Mouse (Mus musculus) brown adipose tissue, adult 24 weeks (tissue): ENCODE measurements around the gene Crim1. TPM values are rescaled to one million over a fixed set of nuclear protein-coding genes. Genes with fewer than 3 reads are reported as not detected.
"Not testable (repeated sequence)": the region's sequence is repeated elsewhere in the genome, so short reads cannot be mapped to it uniquely, and the experiment has no call there.

ENCODE experiments used
- H3K27ac ChIP-seq: fragments of 200-500 bp; replicated peaks from 2 replicates; pipeline ENCODE4 v1.5.1; 2012; ENCODE audit warnings: low read depth, mild to moderate bottlenecking, low read length
- H3K4me1 ChIP-seq: fragments of 200-500 bp; 2 replicates; pipeline ENCODE4 v1.6.1; 2012; ENCODE audit warnings: low read length, mixed read lengths; ENCODE audit not compliant: control insufficient read depth, insufficient read depth, insufficient read length
- H3K4me3 ChIP-seq: fragments of 200-500 bp; 2 replicates; pipeline ENCODE4 v1.5.1; 2012; ENCODE audit warnings: low read depth, mild to moderate bottlenecking, low read length, moderate library complexity; ENCODE audit not compliant: insufficient read depth
- polyA plus RNA-seq: library from polyadenylated mRNA; stranded (reverse); fragments of >200 nt; gene quantifications from 2 replicates; pipeline ENCODE4 v1.2.4, GENCODE M21; 2012; ENCODE audit not compliant: missing spikeins, insufficient read depth, insufficient read length

Gene Crim1
- polyA plus RNA-seq, 1 experiment = 6.8 TPM

DNA sequence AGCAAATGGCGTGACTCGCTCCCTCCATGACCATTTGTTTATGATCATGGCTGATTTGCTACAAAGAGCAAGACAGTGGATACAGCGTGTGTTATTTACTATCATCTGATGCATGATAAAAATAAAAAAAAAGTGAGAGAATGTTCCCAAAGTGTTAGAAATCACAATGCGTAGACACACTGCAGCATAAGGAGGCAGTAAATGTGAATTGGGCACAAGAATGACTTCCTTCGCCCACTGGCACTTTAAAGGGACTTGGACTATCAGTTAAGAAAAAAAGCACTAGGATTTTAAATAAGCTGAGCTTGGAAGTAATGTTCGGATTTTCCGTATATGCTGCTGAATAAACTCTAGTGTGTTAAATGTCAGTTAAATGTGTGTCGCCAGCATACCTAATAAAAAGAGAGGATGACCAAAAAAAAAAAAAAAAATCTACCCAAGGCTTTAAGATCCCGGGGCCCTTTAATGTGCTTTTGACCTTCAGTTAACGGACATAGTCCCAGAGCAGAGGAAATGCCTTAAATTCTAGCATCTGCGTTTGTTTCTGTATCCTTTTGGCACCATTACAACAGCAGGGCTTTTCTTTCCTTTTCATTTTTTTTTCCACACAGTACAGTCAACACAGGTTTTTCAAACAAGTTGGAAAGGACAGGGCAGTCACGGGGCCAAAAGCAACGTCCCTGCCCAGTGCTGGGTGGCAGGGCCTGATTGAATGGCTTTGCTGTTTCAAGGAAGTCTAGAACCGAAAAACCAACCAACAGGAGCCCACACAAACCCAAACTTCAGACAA, 50.3 kb downstream of the Crim1 start:
- Histone ChIP-seq H3K4me3 (no peak overlapping the region), H3K4me1 (peaks cover 39% of the 10 kb centered on the region), H3K27ac (peak overlapping the region; percentile 90)

DNA sequence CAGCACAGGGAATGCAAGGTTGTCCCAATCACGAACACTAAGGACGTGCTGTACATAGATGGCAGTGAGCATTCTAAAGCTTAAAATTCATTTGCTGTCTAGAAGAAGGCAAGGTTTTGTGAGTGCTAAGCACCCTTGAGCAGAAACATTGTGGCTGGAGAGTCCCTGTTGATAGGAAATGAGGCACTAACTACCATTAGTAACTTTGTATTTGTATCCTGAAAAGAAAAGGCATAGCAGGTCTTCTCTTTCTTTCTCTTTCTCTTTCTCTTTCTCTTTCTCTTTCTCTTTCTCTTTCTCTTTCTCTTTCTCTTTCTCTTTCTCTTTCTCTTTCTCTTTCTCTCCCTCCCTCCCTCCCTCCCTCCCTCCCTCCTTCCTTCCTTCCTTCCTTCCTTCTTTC, 53.5 kb downstream of the Crim1 start:
- not testable (repeated sequence) for H3K4me3 ChIP-seq, H3K27ac ChIP-seq
- H3K4me1 ChIP-seq = peaks cover 25% of the 10 kb centered on the region

DNA sequence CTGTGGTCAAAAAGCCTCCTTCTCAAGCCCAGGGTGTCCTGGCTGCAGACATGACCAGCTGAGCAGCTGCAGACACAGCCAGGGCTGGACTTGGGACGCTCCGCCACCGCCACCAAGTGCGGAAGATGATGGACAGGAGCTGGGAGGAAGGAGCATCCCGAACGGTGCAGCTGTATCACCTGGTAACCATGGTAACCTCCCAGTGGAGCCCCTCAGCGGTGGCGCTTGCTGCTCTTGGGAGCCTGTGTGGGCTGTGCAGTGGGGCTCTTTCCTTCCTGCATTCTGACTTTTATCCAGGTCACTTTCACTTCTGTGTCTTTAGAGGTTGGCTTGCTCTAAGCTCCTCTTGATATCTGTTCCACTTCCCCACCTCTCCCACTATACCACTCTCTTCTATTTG, 54.2 kb downstream of the Crim1 start:
- Histone ChIP-seq H3K4me3 (no peak overlapping the region), H3K27ac (no peak overlapping the region), H3K4me1 (peaks cover 22% of the 10 kb centered on the region)

DNA sequence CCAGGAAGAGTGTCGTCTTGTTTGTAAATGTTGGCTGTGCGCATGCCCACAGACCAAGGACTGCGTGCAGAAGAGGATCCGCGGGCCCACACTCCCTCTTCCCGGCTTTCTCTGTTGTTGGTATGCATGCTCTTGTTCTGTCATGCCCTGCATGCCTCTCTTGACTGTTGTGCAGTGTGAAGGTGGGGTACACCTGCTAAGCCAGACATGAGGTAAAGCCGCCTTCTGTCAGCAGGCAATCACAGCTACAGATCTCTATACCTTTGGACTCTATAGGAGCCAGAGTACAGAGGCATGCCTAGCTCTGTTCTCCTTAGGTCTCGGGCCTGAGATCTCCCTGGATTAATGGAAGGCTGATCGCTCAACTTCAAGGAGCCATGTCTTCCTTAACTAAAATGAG, 55.7 kb downstream of the Crim1 start:
- Histone ChIP-seq H3K27ac (no peak overlapping the region), H3K4me3 (no peak overlapping the region), H3K4me1 (peaks cover 14% of the 10 kb centered on the region)

DNA sequence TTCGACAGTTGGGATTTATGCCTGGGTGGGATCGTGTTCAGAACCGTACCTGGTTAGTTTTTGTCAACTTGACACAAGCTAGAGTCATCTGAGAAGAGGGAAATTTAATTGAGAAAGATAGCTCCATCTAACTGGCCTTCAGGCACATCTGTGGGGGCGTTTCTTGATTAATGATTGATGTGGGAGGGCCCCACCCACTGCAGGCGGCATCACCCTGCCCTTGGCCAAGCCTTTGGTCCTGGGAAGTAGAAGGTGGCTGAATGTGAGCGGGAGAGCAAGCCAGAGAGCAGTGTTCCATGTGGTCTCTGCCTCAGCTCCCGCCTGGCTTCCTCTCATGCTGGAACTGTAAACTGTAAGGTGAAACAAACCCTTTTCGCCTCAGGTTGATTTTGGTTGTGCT, 56.5 kb downstream of the Crim1 start:
- no peak overlapping the region for H3K4me3 ChIP-seq
- peaks cover 13% of the 10 kb centered on the region for H3K4me1 ChIP-seq
- no peak overlapping the region for H3K27ac ChIP-seq

DNA sequence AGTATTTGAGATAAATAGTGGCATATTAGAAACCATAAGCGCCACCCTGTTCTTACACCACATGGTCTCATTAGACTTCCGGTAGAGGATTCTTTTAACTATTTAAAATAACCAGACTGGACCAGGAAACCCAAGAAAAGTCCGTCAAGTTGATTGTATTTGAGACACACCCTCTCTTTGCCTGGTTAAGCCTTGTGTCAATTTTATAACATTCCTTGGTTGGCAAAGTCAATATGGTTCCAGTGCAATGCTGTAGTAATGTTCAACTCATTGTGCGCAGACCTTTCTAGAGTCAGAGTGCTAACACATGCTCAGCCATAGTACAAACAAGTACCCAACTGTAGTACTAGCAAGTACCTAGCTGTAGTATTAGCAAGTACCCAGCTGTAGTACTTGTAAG, 61.6 kb downstream of the Crim1 start:
- H3K27ac ChIP-seq = no peak overlapping the region
- no peak overlapping the region for H3K4me3 ChIP-seq
- peaks cover 16% of the 10 kb centered on the region; the same call in 1 of the 2 replicates for H3K4me1 ChIP-seq

DNA sequence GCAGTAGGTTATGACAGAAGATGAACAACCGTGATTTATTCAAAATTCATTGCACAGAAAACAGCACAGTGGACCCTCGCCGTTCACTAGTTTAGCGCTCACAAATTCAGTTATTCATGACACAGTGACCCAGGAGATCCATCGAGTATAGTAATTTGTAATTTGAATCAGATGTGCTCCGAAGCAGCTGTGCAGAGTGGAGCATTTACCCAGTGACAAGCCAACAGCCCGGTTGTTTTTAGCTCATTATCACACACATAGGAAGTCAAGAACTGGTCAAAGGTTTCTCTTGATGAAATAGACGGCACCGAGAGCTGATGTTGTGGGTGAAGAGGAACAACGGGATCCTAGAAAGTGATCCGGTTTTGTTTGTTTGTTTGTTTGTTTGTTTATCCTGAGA, 64.1 kb downstream of the Crim1 start:
- Histone ChIP-seq H3K27ac (no peak overlapping the region; the same call in 1 of the 2 replicates), H3K4me1 (peaks cover 20% of the 10 kb centered on the region), H3K4me3 (no peak overlapping the region)

DNA sequence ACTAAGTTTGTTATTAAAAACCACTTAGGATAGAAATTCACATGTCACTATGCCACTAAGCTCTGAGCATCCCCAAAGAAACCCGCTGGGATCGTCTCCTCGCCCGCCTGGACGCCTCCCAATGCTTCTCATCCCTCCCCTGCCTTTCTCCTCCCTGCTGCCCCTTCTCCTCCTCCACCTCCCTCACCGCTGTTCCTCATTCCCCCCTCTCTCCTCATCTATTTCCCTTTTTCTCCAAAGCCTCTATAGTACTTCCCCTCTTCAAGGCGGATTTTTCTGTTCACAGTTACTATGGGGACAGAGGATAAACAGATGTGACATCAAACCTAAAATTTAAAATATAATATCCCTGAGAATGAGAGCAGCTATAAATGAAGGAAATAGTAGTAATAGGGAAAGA, 65.1 kb downstream of the Crim1 start:
- Histone ChIP-seq H3K27ac (no peak overlapping the region), H3K4me3 (no peak overlapping the region), H3K4me1 (peaks cover 20% of the 10 kb centered on the region)

DNA sequence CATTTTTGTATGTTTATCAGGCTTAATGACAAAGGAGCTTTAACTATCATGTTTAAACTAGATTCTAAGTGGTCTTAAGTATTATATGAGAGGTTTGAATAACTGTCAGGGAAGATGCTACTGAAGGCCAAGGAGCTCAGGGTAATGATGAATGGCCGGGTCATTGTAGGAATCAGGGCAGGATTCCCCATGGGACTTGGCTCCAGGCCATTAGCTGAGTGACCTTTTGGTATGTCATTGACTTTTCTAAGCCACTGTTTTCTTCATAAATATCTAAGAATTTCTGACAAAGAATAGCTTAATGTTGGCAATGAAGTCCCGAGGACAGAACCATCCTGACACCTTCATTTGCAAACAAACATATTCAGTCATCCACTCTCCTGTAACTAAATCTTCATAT, 66.2 kb downstream of the Crim1 start:
- Histone ChIP-seq H3K4me3 (no peak overlapping the region), H3K4me1 (peaks cover 20% of the 10 kb centered on the region), H3K27ac (no peak overlapping the region)

DNA sequence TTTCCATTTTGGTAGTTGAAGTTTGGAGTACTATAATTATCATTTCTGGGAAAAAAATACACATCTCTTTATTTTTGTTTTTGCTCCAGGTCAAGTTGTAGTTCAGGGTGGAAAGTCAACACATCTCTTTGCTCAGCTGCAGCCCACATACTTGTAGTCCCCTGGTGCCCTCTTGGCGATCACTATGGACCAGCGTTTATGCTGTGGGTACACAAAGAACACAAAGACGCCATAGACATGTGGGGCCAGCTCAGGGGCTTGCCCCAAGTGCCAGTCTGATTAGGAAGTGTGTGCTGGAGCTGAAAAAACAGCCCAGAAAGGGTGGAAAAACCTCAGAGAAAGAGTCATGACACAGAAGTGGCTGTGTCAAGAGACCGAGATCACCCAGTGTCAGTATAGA, 68.5 kb downstream of the Crim1 start:
- peaks cover 32% of the 10 kb centered on the region for H3K4me1 ChIP-seq
- H3K4me3 ChIP-seq = no peak overlapping the region
- H3K27ac ChIP-seq = 0 out of 2 replicates have a peak overlapping the region, but pooled peaks have one; percentile 5

DNA sequence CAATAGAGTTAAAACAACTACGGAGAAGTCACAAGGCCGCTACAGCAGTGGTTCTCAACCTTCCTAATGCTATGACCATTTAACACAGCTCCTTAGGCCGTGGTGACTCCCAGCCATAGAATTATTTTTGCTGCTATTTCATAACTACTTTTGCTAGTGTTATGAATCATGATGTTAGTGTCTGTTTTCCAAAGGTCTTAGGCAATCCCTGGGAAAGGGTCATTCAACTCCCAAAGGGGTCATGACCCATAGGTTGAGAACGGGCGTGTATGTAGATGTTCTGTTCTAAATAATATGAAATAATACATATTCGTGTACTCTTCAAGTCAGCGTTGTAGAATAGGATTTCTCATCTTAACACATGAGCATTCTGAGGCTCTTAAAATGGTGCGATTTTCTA, 69.3 kb downstream of the Crim1 start:
- H3K4me3 ChIP-seq = no peak overlapping the region
- H3K27ac ChIP-seq = no peak overlapping the region
- H3K4me1 ChIP-seq = peaks cover 38% of the 10 kb centered on the region

DNA sequence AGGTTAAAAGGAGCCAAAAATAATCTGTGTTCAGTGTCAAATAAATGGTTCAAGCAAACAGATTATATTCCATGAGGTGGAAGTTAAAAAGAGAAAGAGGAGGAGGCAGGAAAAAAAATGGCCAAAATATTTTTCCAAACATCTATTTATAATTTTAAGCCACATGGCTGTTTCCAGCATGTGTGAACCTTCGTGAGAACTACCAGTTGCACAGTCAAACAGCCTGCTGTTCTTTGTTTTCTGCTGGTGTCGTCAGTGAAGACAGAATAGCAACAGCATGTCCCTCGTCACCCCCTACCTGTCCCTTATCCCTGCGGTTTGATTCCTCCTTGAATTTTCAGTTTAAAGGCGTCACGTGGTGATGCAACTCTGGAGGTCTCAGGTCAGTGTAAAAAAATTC, 70.0 kb downstream of the Crim1 start:
- Histone ChIP-seq H3K4me1 (peaks cover 37% of the 10 kb centered on the region), H3K27ac (no peak overlapping the region)

DNA sequence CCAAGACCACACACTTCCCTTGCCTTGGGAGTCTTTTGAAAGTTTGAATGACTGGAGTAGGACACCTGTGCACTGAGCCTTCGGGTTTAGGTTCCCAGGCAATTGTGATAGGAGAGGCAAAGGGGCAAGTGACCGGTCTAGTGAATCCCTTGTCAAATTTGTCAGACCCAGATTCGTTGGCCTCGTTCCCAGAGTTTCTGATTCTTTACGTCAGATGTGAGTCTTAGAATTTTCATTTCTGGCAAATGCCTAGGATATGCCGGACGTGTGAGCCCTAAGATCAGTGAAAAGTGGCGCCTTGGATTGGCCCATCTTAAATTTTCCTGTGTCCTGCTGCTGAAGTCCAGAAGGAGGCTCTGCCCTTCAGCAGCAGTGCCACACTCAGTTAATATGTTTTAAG, 71.7 kb downstream of the Crim1 start:
- Histone ChIP-seq H3K4me3 (no peak overlapping the region), H3K27ac (no peak overlapping the region), H3K4me1 (peaks cover 30% of the 10 kb centered on the region)

More for the DNA sequence above, 70.0 kb downstream of the Crim1 start:
- H3K4me3 ChIP-seq = no peak overlapping the region

DNA sequence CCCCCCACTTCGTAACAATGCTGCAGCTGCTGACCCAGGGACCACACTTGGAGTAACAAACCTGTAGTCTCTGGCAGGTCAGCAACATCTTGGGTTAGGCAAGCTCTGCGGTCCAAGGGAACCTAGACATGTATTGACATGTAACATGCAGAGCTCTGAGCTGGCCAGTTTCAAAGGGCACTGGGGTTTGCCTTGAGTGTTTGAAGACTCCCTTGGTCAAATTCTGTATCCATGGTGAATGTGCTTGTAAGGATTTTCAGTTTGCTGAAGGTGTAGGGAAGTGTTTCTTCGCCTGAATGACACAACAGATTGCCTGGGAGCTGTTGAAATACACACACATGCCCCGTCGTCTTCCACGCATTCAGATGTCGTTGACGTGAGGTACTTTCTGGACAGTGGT, 72.1 kb downstream of the Crim1 start:
- Histone ChIP-seq H3K27ac (peak overlapping the region; percentile 1; the same call in 1 of the 2 replicates), H3K4me3 (no peak overlapping the region), H3K4me1 (peaks cover 30% of the 10 kb centered on the region)

DNA sequence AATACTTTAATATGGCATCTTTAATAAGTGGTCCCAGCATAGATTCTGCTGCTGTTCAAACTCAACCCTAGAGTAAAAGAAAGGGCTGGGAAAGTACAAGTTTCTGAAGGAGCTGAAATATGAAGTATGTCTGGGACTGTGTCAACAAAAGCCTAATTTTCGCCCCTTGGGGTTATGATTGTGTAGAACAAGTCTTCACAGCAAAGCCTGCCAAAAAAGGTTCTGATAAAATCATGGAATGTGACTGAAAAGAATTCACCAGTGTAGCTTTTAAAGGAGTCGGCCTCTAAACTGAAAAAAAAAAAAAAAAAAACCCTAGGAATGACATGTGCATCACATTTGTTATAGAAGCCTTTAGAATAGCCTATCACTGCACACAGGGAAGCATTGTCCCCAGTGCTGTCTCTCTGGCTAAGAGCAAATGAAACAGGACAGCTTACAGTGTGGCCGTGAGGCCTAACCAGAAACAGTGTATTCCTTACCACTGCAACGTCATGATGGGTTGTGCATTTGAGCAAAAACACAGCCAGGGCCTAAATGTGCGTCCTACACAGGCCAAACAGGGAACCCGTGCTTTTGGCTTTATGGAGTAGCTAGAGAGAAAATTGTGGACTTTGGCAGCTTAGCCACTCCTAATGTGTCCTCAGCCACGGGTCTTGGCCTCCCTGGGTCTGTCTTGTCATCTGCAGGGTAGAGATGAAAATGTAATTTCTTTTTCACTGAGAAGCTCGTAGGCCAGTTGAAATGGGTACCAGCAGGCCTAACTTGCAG, 72.8 kb downstream of the Crim1 start:
- no peak overlapping the region for H3K4me3 ChIP-seq
- peaks cover 28% of the 10 kb centered on the region for H3K4me1 ChIP-seq
- H3K27ac ChIP-seq = no peak overlapping the region

DNA sequence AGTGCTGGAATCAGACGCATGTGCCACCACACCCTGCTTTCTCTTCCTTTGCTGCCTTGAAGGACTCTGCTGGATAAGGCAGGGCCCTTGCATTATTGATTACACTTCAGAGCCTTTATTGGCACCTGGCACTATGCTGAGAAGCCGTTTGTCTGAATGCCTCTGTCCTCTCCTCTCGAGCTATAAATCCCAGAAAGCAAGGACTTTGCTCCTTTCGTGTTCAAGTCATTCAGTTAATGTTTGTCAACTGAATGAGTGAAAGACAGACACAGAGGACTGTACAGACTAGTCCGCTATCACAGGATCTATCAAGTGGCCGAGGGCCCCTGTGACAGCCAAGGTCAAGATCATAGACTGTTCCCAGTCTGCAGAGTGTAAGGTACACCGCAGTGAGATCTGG, 73.8 kb downstream of the Crim1 start:
- peaks cover 24% of the 10 kb centered on the region for H3K4me1 ChIP-seq
- H3K27ac ChIP-seq = no peak overlapping the region
- H3K4me3 ChIP-seq = no peak overlapping the region
